Mouse (Mus musculus) heart, embryonic 14.5 days (tissue): ENCODE results near the gene Tmem145. TPM values are rescaled to one million over a fixed set of nuclear protein-coding genes. Genes with fewer than 3 reads are reported as not detected.

ENCODE experiments used
- ATAC-seq: fragments of 200-750 bp; cut with Nextera tagmentation; 2 replicates; pipeline ENCODE4 v1.8.0; 2017; ENCODE audit warnings: low read depth, moderate TSS enrichment; ENCODE audit not compliant: insufficient number of reproducible peaks, insufficient read depth, low FRiP score
- H3K27ac ChIP-seq, 2 experiments: fragments of 200-500 bp in 1 of 2; fragments of 300-500 bp in 1 of 2; sonication (generic) in 1 of 2; replicated peaks in 1 of 2; 2 replicates each; pipeline ENCODE4 v1.5.1; 2012 to 2014; ENCODE audit warnings: low read depth in 2 of 2, low read length in 2 of 2, control low read depth in 1 of 2, mild to moderate bottlenecking in 1 of 2, mixed read lengths in 1 of 2; ENCODE audit not compliant: control insufficient read depth in 1 of 2, insufficient read depth in 1 of 2
- H3K27me3 ChIP-seq: fragments of 300-500 bp; sonication (generic); 2 replicates; pipeline ENCODE4 v1.6.1; 2014; ENCODE audit warnings: mild to moderate bottlenecking, low read length, control low read depth; ENCODE audit not compliant: control insufficient read depth, insufficient read depth
- H3K36me3 ChIP-seq: fragments of 300-500 bp; sonication (generic); 2 replicates; pipeline ENCODE4 v1.6.1; 2014; ENCODE audit warnings: mild to moderate bottlenecking, control low read depth, low read length, mixed read lengths; ENCODE audit not compliant: control insufficient read depth, insufficient read depth
- H3K4me1 ChIP-seq, 2 experiments: fragments of 200-500 bp in 1 of 2; fragments of 300-500 bp in 1 of 2; sonication (generic) in 1 of 2; 2 replicates each; pipeline ENCODE4 v1.6.1; 2012 to 2014; ENCODE audit warnings: low read length in 2 of 2, control low read depth in 1 of 2, mixed read lengths in 1 of 2; ENCODE audit not compliant: control insufficient read depth in 2 of 2, insufficient read depth in 2 of 2
- H3K4me2 ChIP-seq: fragments of 300-500 bp; sonication (generic); 2 replicates; pipeline ENCODE4 v1.6.1; 2014; ENCODE audit warnings: mild to moderate bottlenecking, low read length
- H3K4me3 ChIP-seq, 2 experiments: fragments of 200-500 bp in 1 of 2; fragments of 300-500 bp in 1 of 2; sonication (generic) in 1 of 2; 2 replicates each; pipeline ENCODE4 v1.5.1; 2012 to 2014; ENCODE audit warnings: low read length in 2 of 2, mild to moderate bottlenecking in 2 of 2, control low read depth in 1 of 2, low read depth in 1 of 2, moderate library complexity in 1 of 2; ENCODE audit not compliant: control insufficient read depth in 1 of 2, insufficient read depth in 1 of 2
- H3K9ac ChIP-seq: fragments of 300-500 bp; sonication (generic); 2 replicates; pipeline ENCODE4 v1.6.1; 2014; ENCODE audit warnings: mild to moderate bottlenecking, low read length
- H3K9me3 ChIP-seq: fragments of 300-500 bp; sonication (generic); 2 replicates; pipeline ENCODE4 v1.6.1; 2016; ENCODE audit warnings: low read length, control low read depth; ENCODE audit not compliant: control insufficient read depth
- WGBS: fragments of 180-500 bp; shearing (Covaris S2); extraction: QIAGEN DNeasy Blood & Tissue Kit; methylation state at CpG from one replicate; pipeline ENCODE4 v1.1.7; 2014; 5-methylcytosine and 5-hydroxymethylcytosine counted together
- polyA plus RNA-seq: library from polyadenylated mRNA; unstranded; fragments of >200 nt; fragmentation: Nextera tagmentation; extraction: Ambion mirVana; gene quantifications from 2 replicates; pipeline ENCODE4 v1.2.1, GENCODE M21; 2014

Tmem145 gene
- polyA plus RNA-seq, 1 experiment from 2014 or later: 0.30 TPM

DNA sequence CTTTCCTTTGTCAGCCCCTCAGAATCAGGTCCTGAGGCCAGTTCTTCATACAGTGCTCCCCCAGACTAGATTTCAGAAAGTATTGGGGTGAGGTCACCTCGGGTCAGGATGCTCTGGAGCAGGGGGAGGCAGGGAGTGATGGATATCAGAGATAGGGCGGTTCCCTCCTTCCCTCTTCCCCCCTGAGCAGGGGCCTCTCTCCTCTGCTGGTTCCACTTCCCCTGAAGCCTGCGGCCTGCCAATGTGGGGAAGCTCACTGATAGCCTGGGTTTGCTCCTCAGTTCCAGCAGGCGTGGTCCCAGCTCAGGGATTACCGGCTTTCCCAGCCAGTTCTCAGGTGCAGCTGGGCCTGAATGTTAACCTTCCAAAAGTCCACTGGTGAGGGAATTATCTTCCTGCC, 22.3 kb upstream of the Tmem145 start:
- no peak for ATAC-seq
- Histone ChIP-seq H3K4me2 (peak overlapping the region; percentile 90), H3K27me3 (no peaks in the 10 kb centered on the region), H3K4me3 (peak overlapping the region; percentile 83 to 84), H3K9me3 (no peaks in the 10 kb centered on the region), H3K9ac (peak overlapping the region; percentile 89), H3K4me1 (peaks cover 31 to 41% of the 10 kb centered on the region in 2 experiments), H3K36me3 (peaks cover 41% of the 10 kb centered on the region), H3K27ac (peak overlapping the region; percentile 78 to 99)
- 5% methylated on average over 5 of the region's 5 CpGs for WGBS

GRCm38 (mm10) chr7:25284171-25284570, 21.7 kb upstream of the Tmem145 start:
- H3K9me3 ChIP-seq: no peaks in the 10 kb centered on the region
- peaks cover 46% of the 10 kb centered on the region for H3K36me3 ChIP-seq
- peaks cover 31 to 41% of the 10 kb centered on the region in 2 experiments for H3K4me1 ChIP-seq
- WGBS: 57% methylated on average over 2 of the region's 2 CpGs
- H3K4me2 ChIP-seq: peak overlapping the region; percentile 90
- peak overlapping the region in 1 of 2 experiments; percentile 84; a peak in 2 of 4 replicates for H3K4me3 ChIP-seq
- H3K27me3 ChIP-seq: no peaks in the 10 kb centered on the region
- peak overlapping the region; percentile 89 for H3K9ac ChIP-seq
- H3K27ac ChIP-seq: peak overlapping the region in 1 of 2 experiments; percentile 99; a peak in 2 of 4 replicates
- no peak for ATAC-seq

DNA sequence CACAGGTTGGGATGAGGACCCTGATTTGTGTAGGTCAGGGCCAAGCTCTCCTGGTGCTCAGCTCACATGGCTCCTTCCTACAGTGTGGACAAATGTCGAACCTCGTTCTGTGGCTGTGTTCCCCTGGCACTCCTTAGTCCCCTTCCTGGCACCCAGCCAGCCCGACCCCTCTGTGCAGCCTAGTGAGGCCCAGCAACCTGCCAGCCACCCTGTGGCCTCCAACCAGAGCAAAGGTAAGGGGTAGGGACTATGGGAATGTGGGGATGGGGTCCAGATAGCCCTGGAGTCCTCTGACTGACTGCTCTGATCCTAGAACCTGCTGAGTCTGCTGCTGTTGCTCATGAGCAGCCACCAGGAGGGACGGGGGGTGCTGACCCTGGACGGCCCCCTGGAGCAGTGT, 21.1 kb upstream of the Tmem145 start:
- peak overlapping the region; percentile 90 for H3K4me2 ChIP-seq

DNA sequence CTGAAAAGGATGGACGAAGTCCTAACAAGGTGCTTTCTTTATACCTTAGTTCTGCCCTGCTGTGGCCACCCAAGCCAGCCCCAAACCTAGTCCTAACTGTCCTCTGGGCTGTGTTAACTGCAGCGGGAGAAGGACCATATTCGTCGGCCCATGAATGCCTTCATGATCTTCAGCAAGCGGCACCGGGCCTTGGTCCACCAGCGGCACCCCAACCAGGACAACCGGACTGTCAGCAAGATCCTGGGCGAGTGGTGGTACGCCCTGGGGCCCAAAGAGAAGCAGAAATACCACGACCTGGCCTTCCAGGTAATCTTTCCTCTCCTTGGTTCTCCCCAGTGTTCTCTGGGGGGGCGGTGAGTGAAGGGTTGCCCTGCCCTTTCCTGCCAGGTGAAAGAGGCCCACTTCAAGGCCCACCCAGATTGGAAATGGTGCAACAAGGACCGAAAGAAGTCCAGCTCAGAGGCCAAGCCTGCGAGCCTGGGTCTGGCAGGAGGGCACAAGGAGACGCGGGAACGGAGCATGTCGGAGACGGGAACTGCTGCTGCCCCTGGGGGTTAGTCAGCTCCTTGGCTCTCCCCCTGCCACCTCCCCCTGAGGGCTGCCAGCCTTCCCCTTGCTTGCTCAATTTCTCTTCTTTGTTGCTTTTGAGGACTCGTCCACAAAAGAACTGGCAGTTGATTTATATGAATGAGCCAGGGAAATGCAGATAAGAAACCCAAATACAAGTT, 20.2 kb upstream of the Tmem145 start:
- no peak for ATAC-seq
- H3K9me3 ChIP-seq: no peaks in the 10 kb centered on the region
- peaks cover 24 to 31% of the 10 kb centered on the region in 2 experiments for H3K4me1 ChIP-seq
- no peak overlapping the region for H3K9ac ChIP-seq
- no peak overlapping the region for H3K4me3 ChIP-seq
- H3K27ac ChIP-seq: no peak overlapping the region
- peaks cover 61% of the 10 kb centered on the region for H3K36me3 ChIP-seq
- H3K4me2 ChIP-seq: no peak overlapping the region
- 92% methylated on average over 20 of the region's 20 CpGs for WGBS
- H3K27me3 ChIP-seq: no peaks in the 10 kb centered on the region

More for the DNA sequence above, 21.1 kb upstream of the Tmem145 start:
- Histone ChIP-seq H3K36me3 (peaks cover 52% of the 10 kb centered on the region), H3K9me3 (no peaks in the 10 kb centered on the region), H3K27ac (peak overlapping the region in 1 of 2 experiments; percentile 99; a peak in 1 of 4 replicates), H3K9ac (peak overlapping the region; percentile 89), H3K27me3 (no peaks in the 10 kb centered on the region), H3K4me3 (no peak overlapping the region), H3K4me1 (peaks cover 28 to 39% of the 10 kb centered on the region in 2 experiments)
- 47% methylated on average over 5 of the region's 5 CpGs for WGBS
- ATAC-seq: no peak

- Histone ChIP-seq H3K36me3 (peaks cover 75% of the 10 kb centered on the region), H3K9me3 (no peaks in the 10 kb centered on the region), H3K4me3 (no peak overlapping the region), H3K9ac (no peak overlapping the region), H3K27me3 (no peaks in the 10 kb centered on the region), H3K4me1 (peaks cover 19 to 27% of the 10 kb centered on the region in 2 experiments), H3K27ac (no peak overlapping the region), H3K4me2 (no peak overlapping the region)
- no peak for ATAC-seq
- WGBS: 79% methylated on average over 8 of the region's 8 CpGs
Observed at GRCm38 (mm10) chr7:25286989-25287388, 18.9 kb upstream of the Tmem145 start.

DNA sequence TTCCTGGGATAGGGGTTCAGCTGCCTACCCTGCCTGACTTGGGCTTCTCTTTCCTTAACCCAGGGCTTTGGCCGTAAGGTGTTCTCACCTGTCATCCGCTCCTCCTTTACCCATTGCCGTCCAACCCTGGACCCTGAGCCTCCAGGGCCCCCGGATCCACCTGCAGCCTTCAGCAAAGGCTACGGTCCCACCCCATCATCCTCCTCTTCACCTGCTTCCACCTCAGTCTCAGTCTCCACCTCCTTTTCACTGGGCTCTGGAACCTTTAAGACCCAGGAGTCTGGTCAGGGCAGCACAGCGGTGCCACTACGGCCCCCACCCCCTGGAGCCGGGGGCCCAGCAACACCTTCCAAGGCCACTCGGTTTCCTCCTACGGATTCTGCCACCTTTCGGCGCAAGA, 17.9 kb upstream of the Tmem145 start:
- peaks cover 19 to 26% of the 10 kb centered on the region in 2 experiments for H3K4me1 ChIP-seq
- H3K27me3 ChIP-seq: no peaks in the 10 kb centered on the region
- WGBS: 91% methylated on average over 12 of the region's 12 CpGs
- peaks cover 85% of the 10 kb centered on the region for H3K36me3 ChIP-seq
- H3K4me3 ChIP-seq: no peak overlapping the region
- no peak overlapping the region for H3K4me2 ChIP-seq
- no peak for ATAC-seq
- no peaks in the 10 kb centered on the region for H3K9me3 ChIP-seq
- H3K9ac ChIP-seq: no peak overlapping the region
- H3K27ac ChIP-seq: no peak overlapping the region

DNA sequence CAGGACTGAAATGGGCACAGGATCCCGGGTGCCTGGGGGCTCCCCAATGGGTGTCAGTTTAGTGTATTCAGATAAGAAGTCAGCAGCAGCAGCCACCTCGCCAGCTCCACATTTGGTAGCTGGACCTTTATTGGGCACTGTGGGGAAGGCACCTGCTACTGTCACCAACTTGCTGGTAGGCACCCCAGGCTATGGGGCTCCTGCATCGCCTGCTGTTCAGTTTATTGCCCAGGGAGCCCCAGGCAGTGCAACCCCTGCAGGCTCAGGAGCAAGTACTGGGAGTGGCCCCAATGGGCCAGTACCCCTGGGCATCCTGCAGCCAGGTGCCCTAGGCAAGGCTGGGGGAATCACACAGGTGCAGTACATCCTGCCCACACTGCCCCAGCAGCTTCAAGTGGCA, 17.2 kb upstream of the Tmem145 start:
- no peak for ATAC-seq
- 90% methylated on average over 3 of the region's 3 CpGs for WGBS
- no peaks in the 10 kb centered on the region for H3K27me3 ChIP-seq
- H3K4me1 ChIP-seq: peaks cover 17 to 26% of the 10 kb centered on the region in 2 experiments
- H3K4me3 ChIP-seq: no peak overlapping the region
- peaks cover 92% of the 10 kb centered on the region for H3K36me3 ChIP-seq
- H3K27ac ChIP-seq: no peak overlapping the region
- H3K4me2 ChIP-seq: no peak overlapping the region
- no peaks in the 10 kb centered on the region for H3K9me3 ChIP-seq
- no peak overlapping the region for H3K9ac ChIP-seq
